Mouse (Mus musculus) embryonic facial prominence, embryonic 14.5 days (tissue): Measurements from ENCODE around the gene Pik3r5. TPM values are rescaled to one million over a fixed set of nuclear protein-coding genes. Genes with fewer than 3 reads are reported as not detected.

Experiments used
- ATAC-seq: fragments of 200-750 bp; cut with Nextera tagmentation; 2 replicates; pipeline ENCODE4 v1.8.0; 2017; ENCODE audit warnings: low read depth, moderate number of reproducible peaks, moderate TSS enrichment
- DNase-seq: peaks from one replicate; pipeline ENCODE4 v3.0.0-alpha.2; 2015; ENCODE audit warnings: low spot score
- H3K27ac ChIP-seq: fragments of 300-500 bp; sonication (generic); replicated peaks from 2 replicates; pipeline ENCODE4 v1.5.1; 2014; ENCODE audit warnings: low read depth, mild to moderate bottlenecking, low read length, moderate library complexity
- H3K27me3 ChIP-seq: fragments of 300-500 bp; sonication (generic); replicated peaks from 2 replicates; pipeline ENCODE4 v1.6.1; 2014; ENCODE audit warnings: low read length; ENCODE audit not compliant: control insufficient read depth, insufficient read depth
- H3K36me3 ChIP-seq: fragments of 300-500 bp; sonication (generic); 2 replicates; pipeline ENCODE4 v1.6.1; 2014; ENCODE audit warnings: low read length, mixed read lengths; ENCODE audit not compliant: control insufficient read depth, insufficient read depth
- H3K4me1 ChIP-seq: fragments of 300-500 bp; sonication (generic); 2 replicates; pipeline ENCODE4 v1.6.1; 2014; ENCODE audit warnings: antibody characterized with exemption, low read length; ENCODE audit not compliant: control insufficient read depth, insufficient read depth
- H3K4me2 ChIP-seq: fragments of 300-500 bp; sonication (generic); 2 replicates; pipeline ENCODE4 v1.6.1; 2014; ENCODE audit warnings: low read depth, mild to moderate bottlenecking, low read length, moderate library complexity, mixed read lengths
- H3K4me3 ChIP-seq: fragments of 300-500 bp; sonication (generic); 2 replicates; pipeline ENCODE4 v1.5.1; 2014; ENCODE audit warnings: low read depth, mild to moderate bottlenecking, low read length
- H3K9ac ChIP-seq: fragments of 300-500 bp; sonication (generic); 2 replicates; pipeline ENCODE4 v1.6.1; 2014; ENCODE audit warnings: low read depth, mild to moderate bottlenecking, low read length, moderate library complexity, mixed read lengths
- H3K9me3 ChIP-seq: fragments of 300-500 bp; sonication (generic); 2 replicates; pipeline ENCODE4 v1.6.1; 2016; ENCODE audit warnings: low read length; ENCODE audit not compliant: control insufficient read depth
- WGBS: fragments of 180-500 bp; shearing (Covaris S2); extraction: QIAGEN DNeasy Blood & Tissue Kit; methylation state at CpG from one replicate; pipeline ENCODE4 v1.1.7; 2014; 5-methylcytosine and 5-hydroxymethylcytosine counted together
- polyA plus RNA-seq: library from polyadenylated mRNA; unstranded; fragments of >200 nt; fragmentation: Nextera tagmentation; extraction: Ambion mirVana; gene quantifications from 2 replicates; pipeline ENCODE4 v1.2.1, GENCODE M21; 2014

Pik3r5 gene
- polyA plus RNA-seq, 1 experiment from 2014 or later, result 1.1 TPM

DNA sequence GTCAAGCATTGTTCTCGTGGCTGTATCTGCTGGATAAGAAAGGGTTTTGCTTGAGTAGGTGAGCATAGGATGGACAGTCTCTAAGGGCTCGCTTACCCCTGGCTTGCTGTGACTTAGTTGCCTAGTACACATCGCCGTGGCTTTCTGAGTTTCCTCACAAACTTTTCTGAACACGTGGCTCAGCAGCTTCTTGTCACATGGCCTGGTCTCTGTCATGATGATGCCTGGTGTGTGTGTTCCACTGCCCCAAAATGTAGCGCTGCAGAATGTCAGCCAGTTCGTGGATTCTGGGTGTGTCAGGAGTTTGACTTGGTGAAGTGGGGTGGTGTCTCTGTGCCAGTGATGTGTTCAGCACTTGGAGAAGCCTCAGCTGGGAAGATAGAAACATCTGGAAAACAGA lies 16.4 kb downstream of the Pik3r5 start:
- Histone ChIP-seq H3K27me3 (no peaks in the 10 kb centered on the region), H3K9ac (no peak overlapping the region), H3K4me3 (no peak overlapping the region), H3K27ac (no peak overlapping the region), H3K9me3 (no peaks in the 10 kb centered on the region), H3K36me3 (no peaks in the 10 kb centered on the region), H3K4me2 (no peak overlapping the region), H3K4me1 (peaks cover 9% of the 10 kb centered on the region; the same call in 1 of the 2 replicates)
- DNase-seq (no peak), ATAC-seq (no peak)
- WGBS, result 81% methylated on average over 7 of the region's 7 CpGs

DNA sequence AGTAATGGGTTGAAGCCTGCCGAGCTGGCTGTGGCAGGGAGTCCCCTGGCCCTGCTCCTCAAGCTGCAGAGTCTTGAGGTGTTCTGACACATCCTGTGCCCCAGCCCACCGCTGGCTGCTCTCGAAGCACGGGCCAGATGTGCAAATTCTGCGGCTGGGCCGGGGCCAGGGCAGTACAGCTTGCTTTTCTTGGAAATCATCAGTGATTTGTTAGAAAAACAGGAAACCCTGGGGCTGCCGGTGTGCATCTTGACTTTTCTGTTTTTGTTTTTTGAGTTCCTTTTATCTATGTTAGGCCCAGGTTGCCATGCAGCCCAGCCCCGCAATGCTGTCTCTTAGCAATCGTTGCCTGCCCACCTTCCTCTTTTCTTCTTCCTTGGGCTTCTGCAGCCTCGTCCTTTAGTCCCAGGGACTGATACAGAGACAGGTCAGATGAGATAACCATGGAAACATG lies 19.4 kb downstream of the Pik3r5 start:
- Histone ChIP-seq H3K36me3 (no peaks in the 10 kb centered on the region), H3K4me2 (no peak overlapping the region), H3K27me3 (no peaks in the 10 kb centered on the region), H3K4me1 (peaks cover 9% of the 10 kb centered on the region; the same call in 1 of the 2 replicates), H3K27ac (no peak overlapping the region), H3K9me3 (no peaks in the 10 kb centered on the region), H3K4me3 (no peak overlapping the region), H3K9ac (no peak overlapping the region)
- peak; percentile 41 for DNase-seq
- 35% methylated on average over 9 of the region's 10 CpGs for WGBS
- no peak for ATAC-seq

- no peak for DNase-seq
- Histone ChIP-seq H3K36me3 (no peaks in the 10 kb centered on the region), H3K27ac (no peak overlapping the region), H3K9me3 (no peaks in the 10 kb centered on the region), H3K4me1 (peaks cover 9% of the 10 kb centered on the region; the same call in 1 of the 2 replicates), H3K27me3 (no peaks in the 10 kb centered on the region), H3K4me2 (no peak overlapping the region), H3K9ac (no peak overlapping the region), H3K4me3 (no peak overlapping the region)
- WGBS, result 63% methylated on average over 5 of the region's 5 CpGs
- ATAC-seq, result no peak
Observed at GRCm38 (mm10) chr11:68451747-68452405, 20.0 kb downstream of the Pik3r5 start.

DNA sequence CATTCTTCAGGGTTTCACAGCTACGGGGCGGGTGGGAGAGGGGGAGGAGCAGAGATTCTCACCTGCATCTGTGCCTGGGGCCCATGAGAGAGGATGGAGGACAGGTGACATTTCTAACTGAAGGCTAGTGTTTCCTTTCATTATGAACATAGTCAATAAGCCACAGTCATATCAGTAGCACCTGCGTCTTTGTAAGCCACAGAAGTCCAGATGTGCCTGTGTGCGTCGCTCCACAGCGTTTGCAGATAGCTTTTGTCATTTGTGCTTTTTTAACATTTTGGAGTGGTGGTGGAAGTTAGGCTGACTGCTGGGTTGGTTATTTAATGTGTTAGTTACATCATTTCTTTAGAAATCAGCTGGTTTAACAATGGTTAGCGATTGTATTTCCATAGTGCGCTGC lies 20.8 kb downstream of the Pik3r5 start:
- Histone ChIP-seq H3K4me3 (no peak overlapping the region), H3K27me3 (no peaks in the 10 kb centered on the region), H3K9ac (no peak overlapping the region), H3K27ac (no peak overlapping the region), H3K9me3 (no peaks in the 10 kb centered on the region), H3K4me2 (no peak overlapping the region), H3K4me1 (peaks cover 9% of the 10 kb centered on the region; the same call in 1 of the 2 replicates), H3K36me3 (no peaks in the 10 kb centered on the region)
- DNase-seq (no peak), ATAC-seq (no peak)
- 93% methylated on average over 8 of the region's 8 CpGs for WGBS

DNA sequence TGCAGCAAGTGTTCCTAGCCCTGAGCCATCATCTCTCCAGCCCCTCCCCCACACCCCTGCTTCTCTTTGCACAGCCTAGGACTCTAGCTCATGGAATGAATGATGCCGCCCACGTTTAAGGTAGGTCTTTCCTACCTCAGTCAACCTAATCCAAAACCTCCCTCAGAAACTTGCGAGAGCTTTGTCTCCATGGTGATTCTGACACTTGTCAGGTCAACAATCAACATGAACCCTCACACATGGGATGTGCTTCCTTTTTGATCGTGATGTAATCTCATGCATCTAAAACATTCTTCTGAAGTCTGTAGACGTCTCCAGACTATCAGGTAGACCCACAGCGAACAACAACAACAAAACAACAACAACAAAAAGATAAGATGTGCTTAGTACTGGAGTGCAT lies 21.4 kb downstream of the Pik3r5 start:
- 66% methylated on average over 6 of the region's 6 CpGs for WGBS
- H3K9me3 ChIP-seq, result no peaks in the 10 kb centered on the region
- ATAC-seq (no peak), DNase-seq (no peak)
- no peak overlapping the region for H3K4me2 ChIP-seq
- peaks cover 9% of the 10 kb centered on the region; the same call in 1 of the 2 replicates for H3K4me1 ChIP-seq
- H3K9ac ChIP-seq, result no peak overlapping the region
- no peak overlapping the region for H3K27ac ChIP-seq
- H3K27me3 ChIP-seq, result no peaks in the 10 kb centered on the region
- H3K36me3 ChIP-seq, result no peaks in the 10 kb centered on the region
- no peak overlapping the region for H3K4me3 ChIP-seq

GRCm38 (mm10) chr11:68458086-68458485 lies 26.2 kb downstream of the Pik3r5 start:
- 67% methylated on average over 8 of the region's 8 CpGs for WGBS
- H3K4me2 ChIP-seq, result no peak overlapping the region
- H3K27ac ChIP-seq, result no peak overlapping the region

GRCm38 (mm10) chr11:68459021-68459420 lies 27.1 kb downstream of the Pik3r5 start:
- Histone ChIP-seq H3K27ac (no peak overlapping the region), H3K4me3 (no peak overlapping the region), H3K9me3 (no peaks in the 10 kb centered on the region), H3K36me3 (no peaks in the 10 kb centered on the region), H3K27me3 (no peaks in the 10 kb centered on the region), H3K9ac (no peak overlapping the region), H3K4me2 (no peak overlapping the region), H3K4me1 (no peaks in the 10 kb centered on the region)
- DNase-seq (no peak), ATAC-seq (no peak)
- 68% methylated on average over 5 of the region's 5 CpGs for WGBS

More at GRCm38 (mm10) chr11:68458086-68458485, 26.2 kb downstream of the Pik3r5 start:
- no peak overlapping the region for H3K9ac ChIP-seq
- H3K27me3 ChIP-seq, result no peaks in the 10 kb centered on the region
- ATAC-seq (no peak), DNase-seq (no peak)
- no peak overlapping the region for H3K4me3 ChIP-seq
- H3K36me3 ChIP-seq, result no peaks in the 10 kb centered on the region
- H3K9me3 ChIP-seq, result no peaks in the 10 kb centered on the region
- no peaks in the 10 kb centered on the region for H3K4me1 ChIP-seq

- H3K36me3 ChIP-seq, result no peaks in the 10 kb centered on the region
- H3K4me1 ChIP-seq, result no peaks in the 10 kb centered on the region
- no peaks in the 10 kb centered on the region for H3K27me3 ChIP-seq
- DNase-seq, result no peak
- H3K9me3 ChIP-seq, result no peaks in the 10 kb centered on the region
- H3K4me3 ChIP-seq, result no peak overlapping the region
- no peak for ATAC-seq
- no peak overlapping the region for H3K9ac ChIP-seq
- no peak overlapping the region for H3K4me2 ChIP-seq
- no peak overlapping the region for H3K27ac ChIP-seq
- 82% methylated on average over 5 of the region's 5 CpGs for WGBS
Observed at GRCm38 (mm10) chr11:68459486-68459885, 27.6 kb downstream of the Pik3r5 start.

GRCm38 (mm10) chr11:68462716-68463115 lies 30.8 kb downstream of the Pik3r5 start:
- no peaks in the 10 kb centered on the region for H3K4me1 ChIP-seq
- no peak overlapping the region for H3K27ac ChIP-seq
- no peaks in the 10 kb centered on the region for H3K9me3 ChIP-seq
- ATAC-seq, result no peak
- no peaks in the 10 kb centered on the region for H3K27me3 ChIP-seq
- H3K4me2 ChIP-seq, result no peak overlapping the region
- no peak overlapping the region for H3K9ac ChIP-seq
- no peak for DNase-seq
- WGBS, result 80% methylated on average over 3 of the region's 3 CpGs
- no peaks in the 10 kb centered on the region for H3K36me3 ChIP-seq
- H3K4me3 ChIP-seq, result no peak overlapping the region
